Mouse (Mus musculus): ENCODE results near the gene Cldn14.

Gene Cldn14

GRCm38 (mm10) chr16:93913881-93914576, 94.6 kb downstream of the Cldn14 start:
- CTCF ChIA-PET, result interaction anchor here in 2 of 4 experiments (0.6 to 2.9 kb wide), 5 partner anchors 31 to 921 kb away, joined by 3 to 20 read pairs (median 5); partner anchors contain the start of gene Chaf1b (in 1 of the 2)
- POLR2A ChIA-PET, result interaction anchor here in 3 of 4 experiments (0.9 to 1.8 kb wide), 5 partner anchors 7 to 389 kb away, joined by 3 to 6 read pairs (median 3); no protein-coding TSS in a partner anchor

DNA sequence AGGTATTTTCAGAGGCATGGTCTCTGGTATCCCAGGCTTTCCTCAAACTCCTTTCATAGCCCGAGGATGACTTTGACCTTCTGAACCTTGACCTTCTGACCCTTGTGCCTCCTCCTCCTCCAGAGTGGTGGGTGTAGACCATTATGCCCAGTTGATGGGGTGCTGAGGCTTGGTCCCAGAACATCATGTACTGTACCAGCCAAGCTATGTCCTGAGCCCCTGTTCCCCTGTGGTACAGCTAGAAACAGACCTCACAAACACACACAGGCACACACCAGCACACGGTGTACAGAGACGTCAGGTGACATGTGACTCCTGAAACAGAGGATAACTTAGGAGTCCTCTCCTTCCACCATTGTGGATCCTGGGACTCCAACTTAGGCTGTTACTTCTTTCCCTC, 95.8 kb downstream of the Cldn14 start:
- ChIA-PET CTCF (interaction anchor here in 2 of 4 experiments (0.5 to 0.7 kb wide), 2 partner anchors 26 to 118 kb away, joined by 3 read pairs; no protein-coding TSS in a partner anchor), POLR2A (interaction anchor here in 1 of 4 experiments (1.1 kb wide), 1 partner anchor 226 kb away, joined by 3 read pairs; no protein-coding TSS in a partner anchor)

- CTCF ChIA-PET, result interaction anchor here in 1 of 4 experiments (0.5 kb wide), 1 partner anchor 117 kb away, joined by 3 read pairs; no protein-coding TSS in a partner anchor
- POLR2A ChIA-PET, result interaction anchor here in 1 of 4 experiments (1.0 to 1.1 kb wide), 2 partner anchors 13 to 225 kb away, joined by 3 read pairs; no protein-coding TSS in a partner anchor
Measured at GRCm38 (mm10) chr16:93912158-93912557, 96.5 kb downstream of the Cldn14 start.

GRCm38 (mm10) chr16:93910735-93911665, 97.6 kb downstream of the Cldn14 start:
- POLR2A ChIA-PET, result interaction anchor here in 2 of 4 experiments (0.6 to 1.4 kb wide), 7 partner anchors 12 to 543 kb away, joined by 3 to 4 read pairs (median 3); no protein-coding TSS in a partner anchor
- CTCF ChIA-PET, result no interaction called here

GRCm38 (mm10) chr16:93909936-93910335, 98.7 kb downstream of the Cldn14 start:
- ChIA-PET CTCF (no interaction called here), POLR2A (interaction anchor here in 1 of 4 experiments (1.3 kb wide), 1 partner anchor 156 kb away, joined by 4 read pairs; no protein-coding TSS in a partner anchor)

DNA sequence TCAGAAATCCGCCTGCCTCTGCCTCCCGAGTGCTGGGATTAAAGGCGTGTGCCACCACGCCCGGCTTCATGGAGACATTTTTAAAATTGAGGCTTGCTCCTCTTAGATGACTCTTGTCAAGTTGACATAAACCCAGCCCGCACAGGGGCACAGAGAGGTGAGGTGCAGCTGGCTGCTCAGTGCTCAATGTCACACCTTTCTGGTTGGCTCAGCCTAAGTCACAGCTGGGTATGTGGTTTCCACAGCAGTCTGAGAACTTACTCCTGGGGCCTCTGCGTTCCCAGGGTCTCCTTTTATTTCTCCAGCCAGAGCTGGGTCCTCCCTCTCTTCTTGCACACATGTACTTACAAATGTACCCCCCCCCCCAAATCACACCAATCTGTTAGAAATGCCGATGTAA, 100.4 kb downstream of the Cldn14 start:
- POLR2A ChIA-PET, result interaction anchor here (0.5 to 3.8 kb wide), 37 partner anchors 7 to 405 kb away, joined by 3 to 24 read pairs (median 4); partner anchors contain the start of genes Chaf1b (in 3 of the 4), Morc3 (in 2 of the 4), Cldn14 (in 1 of the 4) and Dop1b (in 1 of the 4)
- CTCF ChIA-PET, result interaction anchor here (0.6 to 4.9 kb wide), 19 partner anchors 9 to 617 kb away, joined by 3 to 50 read pairs (median 3); partner anchors contain the start of gene Chaf1b (in 1 of the 4)

DNA sequence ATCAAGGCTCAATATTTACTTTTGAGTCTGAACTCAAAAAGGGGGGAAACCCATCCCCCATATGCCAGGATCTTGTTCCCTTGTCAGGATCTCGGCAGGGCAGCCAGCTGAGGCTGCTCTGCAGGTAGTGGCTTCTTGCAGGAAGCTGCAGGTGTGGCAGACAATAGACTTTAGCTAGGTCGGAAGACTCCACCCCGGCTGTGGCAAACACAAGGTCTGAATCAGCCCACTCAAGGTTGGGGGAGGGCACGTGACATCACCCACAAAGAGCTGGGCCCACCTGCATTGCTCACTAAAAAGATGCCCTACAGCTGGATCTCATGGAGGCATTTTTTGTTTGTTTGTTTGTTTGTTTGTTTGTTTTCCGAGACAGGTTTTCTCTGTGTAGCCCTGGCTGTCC, 100.9 kb downstream of the Cldn14 start:
- ChIA-PET POLR2A (interaction anchor here (0.6 to 3.8 kb wide), 43 partner anchors 7 to 406 kb away, joined by 3 to 24 read pairs (median 4); partner anchors contain the start of genes Chaf1b (in 3 of the 4), Morc3 (in 2 of the 4), Cldn14 (in 1 of the 4) and Dop1b (in 1 of the 4)), CTCF (interaction anchor here (0.6 to 4.9 kb wide), 18 partner anchors 9 to 618 kb away, joined by 3 to 50 read pairs (median 4); partner anchors contain the start of gene Chaf1b (in 1 of the 4))

GRCm38 (mm10) chr16:93906156-93907014, 102.3 kb downstream of the Cldn14 start:
- CTCF ChIA-PET, result interaction anchor here (0.5 to 4.9 kb wide), 25 partner anchors 9 to 348 kb away, joined by 3 to 50 read pairs (median 3); partner anchors contain the start of gene Chaf1b (in 2 of the 4)
- POLR2A ChIA-PET, result interaction anchor here in 3 of 4 experiments (0.6 to 3.8 kb wide), 32 partner anchors 8 to 222 kb away, joined by 3 to 24 read pairs (median 4); partner anchors contain the start of genes Chaf1b (in 2 of the 3), Morc3 (in 2 of the 3) and Dop1b (in 1 of the 3)

DNA sequence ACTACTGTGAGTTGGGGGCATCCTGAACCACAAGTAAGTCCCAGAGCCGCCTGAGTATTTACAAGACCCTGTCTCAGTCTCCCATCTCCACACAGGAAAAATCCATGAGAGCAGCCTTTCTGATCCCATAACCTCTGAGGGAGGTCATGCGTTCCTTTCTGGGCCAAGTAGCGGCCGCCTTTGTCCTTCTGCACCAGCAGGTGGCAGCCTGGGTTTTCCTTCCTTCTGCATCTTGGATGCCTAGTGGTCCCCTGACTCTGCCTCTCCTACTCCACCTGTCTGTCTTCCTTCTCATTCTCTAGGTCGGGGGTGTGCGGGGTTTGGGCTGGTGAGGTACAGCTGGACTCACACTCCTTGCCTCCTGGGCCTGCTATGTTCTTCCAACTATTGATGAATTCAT, 105.6 kb downstream of the Cldn14 start:
- POLR2A ChIA-PET, result interaction anchor here in 1 of 4 experiments (0.9 kb wide), 1 partner anchor 19 kb away, joined by 5 read pairs; the partner anchor contains the start of gene Chaf1b
- CTCF ChIA-PET, result no interaction called here

DNA sequence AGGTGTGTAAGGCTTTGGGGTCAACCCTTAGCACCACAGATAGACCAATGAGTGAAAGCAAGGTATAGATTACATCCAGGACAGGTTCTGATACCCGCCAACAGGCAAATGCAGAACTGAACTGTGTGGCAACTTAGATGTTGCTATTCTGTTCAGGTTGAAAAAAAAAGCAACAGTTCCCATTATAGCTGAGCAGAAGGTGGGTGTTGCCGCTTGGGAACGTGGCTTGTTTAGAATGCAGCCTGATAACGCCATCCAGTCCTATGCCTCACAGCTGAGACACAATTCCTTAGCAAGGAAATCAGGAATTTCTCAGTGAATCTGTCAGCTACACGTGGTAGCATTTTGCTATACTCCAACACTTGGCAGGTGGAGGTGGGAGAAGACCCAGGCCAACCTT, 115.4 kb downstream of the Cldn14 start:
- POLR2A ChIA-PET, result interaction anchor here in 2 of 4 experiments (0.6 to 3.9 kb wide), 10 partner anchors 8 to 182 kb away, joined by 3 to 30 read pairs (median 4); partner anchors contain the start of genes Chaf1b (in 2 of the 2) and Dop1b (in 1 of the 2)
- CTCF ChIA-PET, result interaction anchor here in 2 of 4 experiments (0.7 to 1.3 kb wide), 2 partner anchors 10 to 654 kb away, joined by 4 read pairs; partner anchors contain the start of gene Chaf1b (in 1 of the 2)

GRCm38 (mm10) chr16:93890948-93891604, 117.6 kb downstream of the Cldn14 start:
- CTCF ChIA-PET, result interaction anchor here in 2 of 4 experiments (0.5 to 1.1 kb wide), 3 partner anchors 9 to 27 kb away, joined by 3 to 4 read pairs (median 3); no protein-coding TSS in a partner anchor
- POLR2A ChIA-PET, result interaction anchor here (0.7 to 3.9 kb wide), 16 partner anchors 7 to 180 kb away, joined by 3 to 30 read pairs (median 4); partner anchors contain the start of genes Chaf1b (in 2 of the 4) and Morc3 (in 1 of the 4)

DNA sequence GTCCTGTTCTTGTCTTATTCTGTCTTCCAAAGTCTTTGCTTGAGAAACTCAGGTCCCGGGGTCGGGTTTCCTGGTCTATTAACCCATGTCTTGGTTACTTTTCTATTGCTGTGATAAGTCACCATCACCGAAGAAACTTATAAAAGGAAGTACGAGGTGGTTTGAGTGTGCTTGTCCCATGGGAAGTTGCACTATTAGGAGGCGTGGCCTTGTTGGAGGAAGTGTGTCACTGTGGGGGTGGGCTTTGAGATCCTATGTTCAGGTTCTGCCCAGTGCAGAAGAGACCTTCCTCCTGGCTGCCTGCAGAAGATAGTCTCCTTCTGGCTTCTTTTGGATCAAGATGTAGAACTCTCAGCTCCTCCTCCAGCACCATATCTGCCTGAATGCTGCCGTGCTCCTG, 120.2 kb downstream of the Cldn14 start:
- ChIA-PET CTCF (no interaction called here), POLR2A (interaction anchor here in 2 of 4 experiments (0.9 to 1.6 kb wide), 3 partner anchors 18 to 72 kb away, joined by 3 read pairs; no protein-coding TSS in a partner anchor)

DNA sequence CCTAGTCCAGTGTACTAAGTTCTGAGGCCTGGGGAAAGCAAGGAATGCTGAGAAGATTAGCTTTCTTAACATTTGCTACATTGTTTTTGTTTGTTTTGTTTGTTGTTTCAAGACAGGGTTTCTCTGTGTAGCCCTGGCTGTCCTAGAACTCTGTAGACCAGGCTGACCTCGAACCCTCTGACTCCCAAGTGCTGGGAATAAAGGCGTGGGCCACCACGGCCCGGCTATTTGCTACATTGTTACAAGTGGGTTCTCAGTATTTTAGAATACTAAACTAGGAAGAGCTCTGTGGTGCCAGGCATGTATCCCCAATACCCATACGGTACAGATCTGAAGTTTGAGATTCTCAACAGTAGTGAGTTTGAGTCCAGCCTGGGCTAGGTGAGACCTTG, 123.9 kb downstream of the Cldn14 start:
- ChIA-PET POLR2A (interaction anchor here in 3 of 4 experiments (1.0 to 6.4 kb wide), 30 partner anchors 8 to 487 kb away, joined by 3 to 47 read pairs (median 8); partner anchors contain the start of genes Dop1b (in 1 of the 3), Morc3 (in 1 of the 3) and Pigp (in 1 of the 3)), CTCF (interaction anchor here in 3 of 4 experiments (0.6 kb wide), 3 partner anchors 11 to 19 kb away, joined by 3 to 6 read pairs (median 4); no protein-coding TSS in a partner anchor)

- POLR2A ChIA-PET, result interaction anchor here (0.6 to 6.4 kb wide), 77 partner anchors 9 to 643 kb away, joined by 3 to 47 read pairs (median 4); partner anchors contain the start of genes Morc3 (in 4 of the 4), Dop1b (in 2 of the 4), Cbr3 (in 1 of the 4) and Pigp (in 1 of the 4)
Measured at GRCm38 (mm10) chr16:93884086-93884721, 124.4 kb downstream of the Cldn14 start.

More at GRCm38 (mm10) chr16:93884086-93884721, 124.4 kb downstream of the Cldn14 start:
- CTCF ChIA-PET, result interaction anchor here (0.6 to 1.8 kb wide), 22 partner anchors 10 to 429 kb away, joined by 3 to 10 read pairs (median 4); partner anchors contain the start of genes Hlcs (in 1 of the 4) and Morc3 (in 1 of the 4)

All from embryonic stem cell, embryonic (primary cell).